In the genomic region with DNA sequence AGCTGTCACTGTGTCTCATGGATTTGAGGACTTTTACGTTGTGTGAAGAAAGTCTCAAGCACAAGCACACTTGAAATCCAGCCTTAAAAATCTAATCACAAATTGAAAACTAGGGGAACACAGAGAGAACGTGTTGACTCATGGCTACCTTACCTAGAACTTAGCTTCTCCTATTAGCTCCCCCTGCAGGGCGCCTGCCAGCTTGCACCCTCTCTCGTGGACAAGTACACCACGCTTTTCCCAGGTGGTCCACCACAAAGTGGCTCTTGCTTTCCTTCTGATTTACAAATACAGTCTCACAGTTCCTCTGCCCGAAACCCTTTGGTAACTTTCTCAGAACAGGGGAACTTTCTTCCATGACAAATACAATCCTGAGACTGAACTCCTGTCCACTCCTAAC, we compare ENCODE assay signal across 12 mouse cellular contexts.
A peak's percentile ranks its signal among the peaks of the same experiment; 100 is the strongest.
DNase-seq lines count a peak whose midpoint lies in the region; ATAC-seq and TF ChIP-seq lines count a peak whose summit lies in the region.
"Had no signal": no experiment of that assay in that cellular context is flagged by ENCODE, and none has a peak within 500 bp of the region (broad histone marks: within the 10 kb centered on the region; RNA-seq: fewer than 3 reads in every experiment).

No protein-coding gene starts in this region.

- no peaks in the 10 kb centered on the region for H3K27me3 ChIP-seq in spleen, adult 2 months (ENCODE audit: control insufficient read depth, insufficient read depth, low read length)
- H3K27me3 ChIP-seq: embryonic facial prominence, embryonic 13.5 days had no signal

- H3K4me3 ChIP-seq in gastrocnemius, adult 2 months = no peak overlapping the region
- no peak overlapping the region for H3K4me3 ChIP-seq in spleen, adult 2 months (ENCODE audit: extremely low read depth, insufficient read depth, insufficient read length)
- H3K4me3 ChIP-seq: embryonic facial prominence, embryonic 13.5 days had no signal

- intact Hi-C loops in gastrocnemius, adult 2 months (cut with DNase I) = no loop called here
- intact Hi-C loops in heart, postnatal 10 days (cut with DNase I) = no loop called here

- WGBS in spleen, adult 2 months = 45% methylated on average over 6 of the region's 6 CpGs

- ATAC-seq in common myeloid progenitor, adult 5-6 weeks (replicated peaks; ENCODE audit: low read depth, poor library complexity, severe bottlenecking) = peak; percentile 71
- ATAC-seq: intestine, embryonic 16.5 days; midbrain, embryonic 16.5 days had no signal

- no peaks in the 10 kb centered on the region for H3K4me1 ChIP-seq in spleen, adult 2 months (ENCODE audit: control insufficient read depth, insufficient read depth, insufficient read length)
- H3K4me1 ChIP-seq: embryonic facial prominence, embryonic 13.5 days had no signal

- TF ChIP-seq CTCF in gastrocnemius, adult 2 months (IDR thresholded peaks at IDR 0.05) = peak; percentile 25; the same call in 1 of the 2 replicates
- TF ChIP-seq CTCF in spleen, adult 2 months (IDR thresholded peaks at IDR 0.05; ENCODE audit: extremely low read depth, insufficient read depth, insufficient read length, insufficient replicate concordance) = peak; percentile 21; the same call in 1 of the 2 replicates

- H3K27ac ChIP-seq in gastrocnemius, adult 2 months = no peak overlapping the region
- no peak overlapping the region for H3K27ac ChIP-seq in spleen, adult 2 months (ENCODE audit: insufficient read depth, low read length)
- H3K27ac ChIP-seq: embryonic facial prominence, embryonic 13.5 days had no signal

- no peak for TF ChIP-seq POLR2A in spleen, adult 2 months (IDR thresholded peaks at IDR 0.05; ENCODE audit: low read depth, low read length)

- H3K36me3 ChIP-seq in spleen, adult 2 months (ENCODE audit: control insufficient read depth, insufficient read depth, low read length) = no peaks in the 10 kb centered on the region
- H3K36me3 ChIP-seq: embryonic facial prominence, embryonic 13.5 days had no signal

- no peak for DNase-seq in gastrocnemius, adult 2 months
- DNase-seq in gastrocnemius, postnatal 4 days (ENCODE audit: low spot score in 2 of 2) = no peak
- DNase-seq in spleen, adult 2 months (ENCODE audit: low read depth in 1 of 2, low spot score in 2 of 2) = no peak
- no peak for DNase-seq in spleen, adult 12 weeks (ENCODE audit: low spot score)
- DNase-seq in right cerebral cortex, postnatal 25 days = no peak
- no peak for DNase-seq in heart, postnatal 10 days
- DNase-seq in right cerebral cortex, postnatal 36 days (ENCODE audit: low spot score in 2 of 2) = no peak
- DNase-seq: gastrocnemius, postnatal 14 days had no signal
